Comparison of ENCODE assay signal across 15 mouse cellular contexts in the genomic region with DNA sequence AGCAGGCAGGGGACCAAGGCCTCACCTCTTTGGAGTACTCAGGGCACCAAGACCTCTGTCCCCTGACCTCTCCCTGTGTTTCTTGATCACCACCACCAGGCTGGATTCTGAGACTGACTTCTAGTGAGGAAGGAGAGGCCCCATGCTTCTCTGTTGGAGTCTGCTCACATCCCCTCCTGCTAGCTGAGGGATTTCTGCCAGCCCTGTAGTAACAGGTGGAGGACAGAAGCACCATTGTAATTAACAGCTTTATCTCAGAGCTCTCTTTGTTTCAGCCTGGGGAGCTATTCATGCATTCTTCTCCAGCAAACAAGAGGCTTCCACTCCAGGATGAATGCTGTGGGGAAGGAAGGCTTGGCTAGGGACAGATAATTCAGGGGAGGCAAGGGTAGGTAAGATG.
DNase-seq lines count a peak whose midpoint lies in the region.
"Had no signal": no experiment of that assay in that cellular context is flagged by ENCODE, and none has a peak within 500 bp of the region (broad histone marks: within the 10 kb centered on the region; RNA-seq: fewer than 3 reads in every experiment).

No protein-coding gene starts in this region.

- intact Hi-C loops in left cerebral cortex, postnatal 14 days (cut with DNase I) = no loop called here

- DNase-seq in left cerebral cortex, adult 11 months (ENCODE audit: low spot score) = peak; percentile 42
- no peak for DNase-seq in left cerebral cortex, postnatal 14 days (ENCODE audit: low spot score in 2 of 2)
- peak; percentile 31 for DNase-seq in R1 (ENCODE audit: low read depth, low spot score)
- peak; percentile 88 for DNase-seq in brain, adult 2 months (ENCODE audit: low read depth, low spot score)
- DNase-seq in layer of hippocampus, postnatal 10 days (ENCODE audit: low spot score in 2 of 2) = peak; percentile 18 to 25
- DNase-seq in embryo, embryonic 10.5 days (ENCODE audit: low spot score) = no peak
- no peak for DNase-seq in right cerebral cortex, postnatal 10 days (ENCODE audit: low spot score in 2 of 2)
- DNase-seq: adrenal gland, postnatal 10 days; cerebellum, adult 11-12 months; cerebellum, postnatal 25 days; gastrocnemius, postnatal 36 days; heart, postnatal 10 days; kidney, adult 9 months; kidney, postnatal 36 days; thymus, postnatal 25 days had no signal

Comparison
In these comparisons a context has a peak if more than half of its experiments do, and no peak if none do; other contexts are left out.
1. DNase-seq: peak in left cerebral cortex, adult 11 months (single experiment), R1 (single experiment), brain, adult 2 months (single experiment) and layer of hippocampus, postnatal 10 days (2 of 2); none in left cerebral cortex, postnatal 14 days (0 of 2), embryo, embryonic 10.5 days (single experiment) and right cerebral cortex, postnatal 10 days (0 of 2).